Mouse (Mus musculus) left cerebral cortex, postnatal 36 days (tissue): ENCODE measurements around the gene CN725425. TPM values are rescaled to one million over a fixed set of nuclear protein-coding genes. Genes with fewer than 3 reads are reported as not detected.

Source experiments
- DNase-seq, 2 experiments: peaks; one replicate each; pipeline ENCODE4 v3.0.0; 2021 to 2022; ENCODE audit warnings: low spot score in 2 of 2, mixed read lengths in 1 of 2
- intact Hi-C: fragments of 180-260 bp; cut with DNase I; formaldehyde crosslinking; loops from one replicate; pipeline ENCODE4 v1.15.1; 2025
- total RNA-seq, 2 experiments: library from RNA; stranded (reverse); gene quantifications; 2 replicates each; pipeline ENCODE4 v1.2.3; 2021

The CN725425 gene
- total RNA-seq, 2 experiments from 2014 or later, result not detected

DNA sequence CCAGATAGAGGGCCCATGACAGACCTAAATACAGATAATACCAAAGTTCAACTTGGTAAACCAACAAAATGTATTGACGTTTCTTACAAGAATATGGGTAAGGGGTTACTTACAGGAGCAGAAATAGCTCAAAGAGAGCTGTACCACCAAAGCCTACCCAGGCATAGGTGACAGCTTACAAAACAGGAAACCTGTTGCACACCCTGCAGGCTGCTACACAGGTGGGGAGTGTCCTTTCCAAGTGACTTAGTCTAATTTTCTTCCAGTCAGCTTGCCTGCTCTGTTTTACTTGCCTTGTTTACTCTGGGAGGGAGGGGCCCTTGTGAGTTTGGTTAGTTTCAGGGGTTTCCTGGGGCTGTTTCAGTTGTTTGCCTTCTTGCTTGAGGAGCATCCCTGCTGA, 1.5 kb downstream of the CN725425 start:
- intact Hi-C loops, result no loop called here
- DNase-seq, result no peak

DNA sequence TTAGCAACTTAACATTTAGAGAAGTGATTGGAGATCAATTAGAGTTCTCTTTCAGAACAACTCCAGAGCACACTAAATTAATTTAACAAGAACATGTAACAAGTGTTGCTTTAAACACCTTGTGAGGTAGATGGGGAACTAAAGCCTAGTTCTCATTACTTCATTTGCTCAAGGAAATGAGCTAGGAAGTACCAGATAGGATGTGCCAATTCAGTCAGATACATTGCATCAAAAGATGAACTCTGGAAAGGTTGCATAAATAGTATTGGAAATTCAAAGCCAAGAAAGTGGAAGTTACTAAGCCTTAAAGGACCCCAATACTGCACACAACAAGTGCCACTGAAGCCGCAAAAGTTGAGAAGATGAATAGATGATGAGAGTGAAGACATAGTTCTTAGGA, 3.2 kb downstream of the CN725425 start:
- intact Hi-C loops, result no loop called here
- no peak for DNase-seq

DNA sequence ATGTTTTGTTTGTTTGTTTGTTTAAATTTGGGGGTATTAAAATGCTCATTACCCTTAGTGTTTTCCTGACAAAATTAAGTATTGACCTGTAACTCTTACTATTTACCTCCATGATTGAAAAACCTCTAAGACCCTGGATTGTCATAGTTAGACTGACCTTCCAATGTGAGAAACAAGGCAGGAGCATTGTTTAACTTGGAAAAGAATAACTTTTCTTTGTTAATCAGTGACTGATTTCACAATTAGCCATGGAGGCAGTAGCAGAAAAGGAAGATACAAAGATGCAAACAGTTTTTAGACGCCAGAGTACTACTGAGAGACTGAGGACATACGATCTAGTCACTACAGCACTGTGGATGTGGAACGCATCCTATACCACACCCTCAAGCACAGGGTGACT, 4.2 kb downstream of the CN725425 start:
- intact Hi-C loops, result no loop called here

DNA sequence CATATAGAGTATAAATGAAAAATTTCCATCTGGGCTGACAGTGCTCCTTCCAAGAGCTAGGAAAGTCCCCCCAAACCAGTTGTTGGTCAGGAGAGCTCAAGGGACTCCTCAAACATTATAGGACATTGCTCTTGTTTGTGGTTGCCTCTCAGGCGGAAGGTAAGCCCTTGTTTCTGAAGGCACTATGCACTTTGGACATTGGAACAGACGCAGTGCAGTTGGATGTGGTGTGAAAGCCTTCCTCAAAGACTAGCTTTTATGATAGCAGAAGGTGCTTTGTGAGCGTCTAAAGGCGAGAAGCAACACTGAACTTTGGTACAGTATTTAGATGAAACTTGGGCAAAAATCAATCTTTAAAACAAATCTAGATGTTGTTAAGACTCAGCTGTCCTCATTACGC, 7.2 kb downstream of the CN725425 start:
- intact Hi-C loops, result no loop called here
- DNase-seq, result no peak

More for the DNA sequence above, 4.2 kb downstream of the CN725425 start:
- no peak for DNase-seq

DNA sequence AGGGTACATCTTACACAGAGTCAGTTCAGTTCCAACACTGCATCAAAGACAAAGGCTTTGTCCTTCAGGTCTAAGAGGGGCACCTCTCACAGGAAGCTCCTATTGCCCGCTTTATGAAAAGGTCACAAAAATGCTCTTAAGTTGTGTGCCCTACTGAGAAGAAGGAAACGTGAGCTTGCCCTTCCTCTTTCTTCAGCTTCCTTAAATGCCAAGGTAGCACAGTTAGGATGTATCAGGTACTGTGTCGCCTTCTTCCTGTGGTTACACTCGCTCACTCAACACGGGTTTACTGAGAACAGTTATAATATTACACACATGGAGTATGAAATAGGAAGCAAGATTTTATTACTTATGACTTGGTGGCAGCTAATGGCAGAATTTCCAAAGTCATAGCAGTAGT, 38.0 kb downstream of the CN725425 start:
- DNase-seq, result no peak
- intact Hi-C loops, result no loop called here

DNA sequence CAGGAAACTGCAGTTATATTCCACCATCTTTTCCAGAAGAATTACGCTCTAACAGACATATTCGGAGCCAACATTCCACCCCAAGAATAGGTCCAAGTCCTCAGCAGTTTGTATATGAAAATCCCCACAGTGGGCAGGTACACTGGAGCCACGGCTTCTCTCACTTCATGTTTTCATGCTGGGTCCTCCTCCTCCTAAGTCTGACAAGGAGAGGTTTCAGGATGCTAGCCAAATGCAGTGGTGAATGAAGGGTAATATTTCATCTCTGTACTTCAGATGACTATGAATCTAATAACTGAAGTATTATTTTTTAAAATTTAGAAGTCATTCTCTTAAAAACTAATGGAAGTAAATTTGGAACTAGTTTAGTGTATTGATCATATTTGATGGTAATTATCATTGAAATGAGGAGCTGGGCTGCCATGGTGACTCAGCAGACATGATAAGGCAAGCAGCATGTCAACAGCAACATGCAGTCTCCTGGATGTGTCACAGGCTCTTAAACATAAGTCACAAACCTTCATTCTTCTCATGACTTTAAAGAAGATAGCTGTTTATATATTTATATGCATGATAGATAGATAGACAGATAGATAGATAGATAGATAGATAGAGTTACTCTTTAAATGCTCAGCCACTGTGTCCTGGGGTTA, 41.5 kb downstream of the CN725425 start:
- intact Hi-C loops, result no loop called here
- DNase-seq, result no peak

DNA sequence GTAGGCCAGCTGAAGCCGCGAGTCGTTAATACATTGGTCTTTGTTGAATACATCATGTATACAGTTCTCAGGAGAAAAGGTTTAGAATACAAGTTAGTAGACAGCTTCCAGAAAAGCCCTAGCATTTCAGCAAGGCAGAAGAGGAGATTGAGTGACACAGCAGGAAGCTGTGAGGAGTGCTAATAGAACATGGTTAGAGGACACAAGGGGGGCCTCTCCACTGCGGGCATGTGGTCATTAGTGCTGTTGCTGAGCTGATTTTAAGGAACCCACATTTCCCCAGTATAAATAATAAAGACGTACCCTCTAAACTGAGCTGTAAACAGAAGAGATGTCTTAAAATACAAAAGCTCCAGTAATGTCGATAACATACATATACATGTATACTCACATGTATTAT, 51.5 kb downstream of the CN725425 start:
- intact Hi-C loops, result loop anchor here (10.0 kb wide), 1 partner anchor 504 kb away; no protein-coding TSS in a partner anchor

DNA sequence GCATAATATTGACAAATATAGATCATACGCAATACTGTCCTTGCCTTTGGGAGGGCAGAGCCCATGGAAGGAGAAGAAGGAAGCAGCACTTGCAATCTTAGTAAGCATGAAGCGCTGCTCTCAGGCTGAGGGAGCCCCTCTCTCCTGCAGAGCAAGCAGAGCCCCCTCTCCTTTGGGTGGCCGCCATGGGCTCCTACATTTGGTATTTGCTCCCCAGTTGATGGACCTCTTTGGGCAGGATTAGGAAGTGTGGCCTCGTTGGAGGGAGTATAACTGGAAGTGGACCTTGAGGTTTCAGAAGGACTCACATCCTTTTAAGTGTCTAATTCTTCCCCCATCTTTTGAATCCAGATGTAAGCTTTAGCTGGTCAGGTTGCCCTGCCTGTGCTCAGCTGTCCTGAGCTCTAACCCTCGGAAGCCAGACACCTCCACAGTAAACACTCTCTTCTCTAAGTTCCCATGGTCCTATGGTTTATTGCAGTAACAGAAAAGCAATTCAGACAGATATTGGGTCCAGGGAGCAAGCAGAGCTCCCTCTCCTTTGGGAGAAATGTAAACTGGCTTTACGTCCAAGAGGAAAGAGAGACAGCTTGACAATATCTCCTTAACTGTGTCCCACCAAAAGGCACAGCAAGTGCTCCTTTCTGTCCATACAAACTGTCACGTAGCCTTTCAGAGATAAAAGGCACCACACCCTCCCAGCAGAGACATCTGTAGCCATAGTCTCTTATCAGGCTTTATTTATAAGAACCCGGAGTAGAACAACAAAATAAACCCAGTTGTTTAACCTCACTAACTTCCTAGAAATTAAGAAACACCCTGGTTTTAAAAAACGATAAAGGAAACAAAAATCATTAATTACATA, 52.5 kb downstream of the CN725425 start:
- intact Hi-C loops, result loop anchor here (10.0 kb wide), 1 partner anchor 503 kb away; no protein-coding TSS in a partner anchor
- DNase-seq, result no peak

More for the DNA sequence above, 51.5 kb downstream of the CN725425 start:
- DNase-seq, result no peak

DNA sequence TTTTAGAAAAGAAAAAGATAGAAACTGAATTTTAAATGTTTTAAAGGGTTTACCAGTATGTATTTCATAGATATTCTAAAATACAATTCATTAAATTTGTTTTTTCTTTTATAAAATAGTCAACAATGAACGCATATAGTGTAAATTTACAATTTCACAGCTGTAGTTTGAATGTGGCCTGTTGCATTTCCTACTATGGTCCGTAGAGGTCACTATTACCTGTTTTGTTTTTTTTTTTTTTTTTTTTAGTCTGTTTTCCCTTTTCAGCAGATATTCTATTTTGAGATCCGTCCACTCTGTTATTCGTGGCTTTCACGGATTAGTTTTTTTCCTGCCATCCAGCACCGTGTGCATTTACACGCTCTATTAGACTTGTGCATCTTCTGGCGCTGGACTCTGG, 53.7 kb downstream of the CN725425 start:
- no peak for DNase-seq
- intact Hi-C loops, result loop anchor here (10.0 kb wide), 1 partner anchor 502 kb away; no protein-coding TSS in a partner anchor

DNA sequence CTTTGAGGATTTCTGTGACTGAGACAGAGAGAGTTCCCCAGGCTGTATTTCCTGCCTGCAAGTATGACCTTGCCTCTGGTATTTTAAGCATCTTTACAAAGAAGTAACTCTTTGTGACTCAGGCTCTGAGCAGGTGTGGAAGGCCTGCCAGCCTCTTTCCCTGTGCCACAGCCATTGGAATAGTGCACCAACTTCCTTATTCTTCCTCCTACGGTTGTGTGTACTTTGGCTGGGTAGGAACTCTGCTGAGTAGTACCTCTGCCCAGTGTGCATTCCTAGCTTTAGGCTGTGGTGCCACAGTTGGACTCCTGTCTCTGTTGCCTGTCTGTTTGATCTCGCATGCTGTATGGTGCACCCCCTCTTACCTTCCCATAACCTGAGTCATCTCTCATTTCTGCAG, 56.0 kb downstream of the CN725425 start:
- intact Hi-C loops, result loop anchor here (10.0 kb wide), 1 partner anchor 499 kb away; no protein-coding TSS in a partner anchor
- no peak for DNase-seq

DNA sequence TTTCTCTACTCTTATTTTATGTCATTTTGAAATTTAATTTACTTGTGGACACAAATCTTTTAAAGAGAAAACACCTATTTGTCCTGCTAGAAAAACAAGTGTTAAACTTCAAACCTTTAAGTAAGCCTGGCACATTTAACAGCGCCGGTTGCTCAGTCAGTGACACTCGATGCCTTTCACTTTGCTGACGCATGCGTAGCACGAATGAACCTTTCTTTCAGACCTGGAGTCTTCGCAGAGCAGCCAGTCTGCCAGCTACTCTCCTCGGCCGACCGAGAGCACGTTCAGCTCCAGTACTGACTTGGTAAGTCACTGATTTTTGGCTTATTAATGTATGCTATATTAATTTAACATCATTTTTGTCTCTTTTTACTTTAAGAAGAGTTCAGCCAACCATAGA, 57.8 kb downstream of the CN725425 start:
- intact Hi-C loops, result loop anchor here (10.0 kb wide), 1 partner anchor 498 kb away; no protein-coding TSS in a partner anchor
- DNase-seq, result no peak

DNA sequence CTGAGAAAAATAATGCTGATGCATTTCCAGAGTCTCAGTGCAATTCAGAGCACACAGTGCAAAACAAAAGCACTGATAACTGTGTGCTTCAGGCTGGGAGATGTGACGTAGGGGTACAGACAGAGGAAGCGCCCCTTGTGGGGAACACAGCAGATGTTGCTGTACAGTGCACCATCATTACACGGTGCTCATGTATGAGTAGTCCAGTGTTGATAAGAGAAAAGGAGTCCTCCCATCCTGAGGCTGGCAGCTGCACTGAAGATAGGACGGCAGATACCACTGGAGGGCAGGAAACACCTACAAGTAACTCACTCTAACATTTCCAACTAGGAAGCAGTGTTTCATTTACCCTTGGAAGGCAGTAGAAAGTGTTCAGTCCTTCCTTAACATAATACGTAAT, 61.3 kb downstream of the CN725425 start:
- DNase-seq, result no peak
- intact Hi-C loops, result no loop called here

DNA sequence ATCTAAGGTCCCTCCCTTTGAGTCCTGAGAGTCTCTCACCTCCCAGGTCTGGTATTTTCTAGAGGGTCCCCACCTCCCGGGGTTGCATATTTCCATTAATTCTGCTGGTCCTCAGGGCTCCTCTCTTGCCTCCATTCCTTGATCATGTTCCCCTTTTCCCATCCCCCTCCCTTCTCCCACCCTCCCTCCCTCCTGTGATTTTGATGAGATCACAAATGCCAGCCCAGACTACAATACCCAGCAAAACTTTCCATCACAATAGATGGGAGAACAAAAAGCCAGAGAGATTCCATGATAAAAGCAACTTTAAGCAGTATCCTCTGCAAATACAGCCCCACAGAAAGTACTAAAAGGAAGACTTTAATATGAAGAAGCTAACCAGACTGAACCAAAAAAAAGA, 64.6 kb downstream of the CN725425 start:
- intact Hi-C loops, result no loop called here
- no peak for DNase-seq

DNA sequence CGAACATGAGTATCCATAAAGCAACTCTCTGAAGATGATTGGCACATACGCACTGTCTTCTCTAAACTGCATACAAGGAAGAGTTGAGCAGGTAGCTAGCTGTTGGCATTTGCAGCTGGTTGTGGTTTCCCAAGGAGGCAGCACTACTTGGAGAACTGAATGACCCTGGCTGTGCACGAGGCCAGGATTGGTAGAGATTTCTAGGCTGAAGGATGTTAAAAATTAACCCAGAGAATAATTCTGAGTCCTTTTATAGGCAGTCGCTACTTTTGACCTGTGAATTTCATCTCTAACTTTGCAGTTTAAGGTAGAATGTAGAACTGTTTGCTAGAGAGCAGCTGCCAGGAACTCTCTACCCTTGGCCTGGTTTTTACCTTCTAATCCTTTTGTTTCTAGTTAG, 69.2 kb downstream of the CN725425 start:
- intact Hi-C loops, result no loop called here

DNA sequence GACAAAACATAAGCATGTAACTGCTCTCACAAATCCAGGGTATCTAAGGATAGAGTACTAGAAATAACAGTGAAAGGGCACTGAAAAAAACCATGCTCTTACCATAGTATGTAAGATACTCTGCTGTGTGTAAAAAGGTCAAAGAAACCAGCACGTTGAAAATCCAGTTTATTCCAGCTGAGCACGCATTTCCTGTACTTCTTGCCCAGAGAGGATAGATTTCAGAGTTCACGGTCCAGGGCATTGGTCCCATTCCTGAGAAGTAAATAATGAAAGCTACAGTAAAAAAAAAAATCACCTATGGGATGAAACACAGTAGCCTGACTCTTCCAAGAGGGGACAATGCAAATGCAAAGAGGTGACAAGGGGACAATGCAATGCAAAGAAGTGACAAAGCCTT, 76.7 kb downstream of the CN725425 start:
- intact Hi-C loops, result no loop called here
- DNase-seq, result no peak

More for the DNA sequence above, 69.2 kb downstream of the CN725425 start:
- no peak for DNase-seq

DNA sequence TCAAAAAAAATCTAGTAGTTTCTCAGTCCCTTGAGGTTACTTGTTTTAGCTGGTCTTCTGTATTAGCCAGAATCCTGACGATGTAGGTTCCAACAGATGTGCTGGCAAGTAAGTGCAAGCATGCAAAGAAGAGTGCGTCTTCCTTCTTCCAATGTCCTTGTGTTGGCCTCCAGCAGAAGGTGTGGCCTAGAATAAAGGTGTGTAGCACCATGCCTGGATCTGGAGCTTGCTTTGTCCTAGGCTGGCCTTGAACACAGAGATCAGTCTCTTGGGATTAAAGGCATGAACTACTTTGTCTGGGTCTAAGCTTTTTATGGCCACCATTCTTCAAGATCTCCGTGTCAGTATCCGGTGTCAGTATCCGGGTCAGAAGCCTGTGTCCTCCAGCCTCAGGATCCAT, 80.3 kb downstream of the CN725425 start:
- intact Hi-C loops, result no loop called here
- DNase-seq, result no peak

DNA sequence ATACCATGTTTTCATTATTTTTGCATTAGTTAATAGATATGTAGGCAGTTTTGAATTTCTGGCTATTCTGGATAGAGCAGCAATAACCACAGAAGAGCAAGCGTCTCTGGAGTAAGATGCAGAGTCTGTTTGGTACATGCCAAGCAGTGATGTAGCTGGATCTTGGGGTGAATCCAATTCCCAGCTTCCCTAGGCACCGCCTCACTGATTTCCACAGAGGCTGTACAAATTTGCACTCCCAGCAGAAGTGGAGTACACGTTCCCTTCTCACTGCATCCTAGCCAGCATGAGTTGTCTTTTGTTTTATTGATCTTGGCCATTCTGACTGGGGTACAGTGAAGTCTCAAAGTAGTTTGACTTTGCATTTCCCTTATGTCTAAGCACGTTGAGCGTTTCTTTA, 82.2 kb downstream of the CN725425 start:
- intact Hi-C loops, result loop anchor here (5.0 kb wide), 1 partner anchor 89 kb away; the partner anchor contains the start of gene Abcd2
- no peak for DNase-seq

DNA sequence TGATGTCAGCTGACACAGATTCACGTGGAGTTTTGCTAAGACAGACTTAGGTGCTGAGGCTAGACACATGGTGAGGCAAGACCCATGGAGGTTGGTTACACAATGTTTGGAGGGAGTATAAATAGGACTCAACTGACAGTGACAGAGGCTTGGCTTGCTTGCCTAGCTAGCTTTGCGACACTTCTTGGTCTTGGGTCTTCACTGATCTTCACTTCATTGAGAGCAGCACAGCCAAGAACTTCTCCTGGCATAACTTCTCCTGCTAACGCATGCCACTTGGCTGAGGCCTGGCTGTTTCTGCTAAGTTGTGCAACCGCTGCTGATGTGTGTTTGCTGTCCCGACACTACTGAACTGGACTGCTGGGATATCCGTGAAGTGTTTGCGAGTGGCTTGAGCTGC, 83.5 kb downstream of the CN725425 start:
- no peak for DNase-seq
- intact Hi-C loops, result loop anchor here (5.0 kb wide), 1 partner anchor 91 kb away; the partner anchor contains the start of gene Abcd2

DNA sequence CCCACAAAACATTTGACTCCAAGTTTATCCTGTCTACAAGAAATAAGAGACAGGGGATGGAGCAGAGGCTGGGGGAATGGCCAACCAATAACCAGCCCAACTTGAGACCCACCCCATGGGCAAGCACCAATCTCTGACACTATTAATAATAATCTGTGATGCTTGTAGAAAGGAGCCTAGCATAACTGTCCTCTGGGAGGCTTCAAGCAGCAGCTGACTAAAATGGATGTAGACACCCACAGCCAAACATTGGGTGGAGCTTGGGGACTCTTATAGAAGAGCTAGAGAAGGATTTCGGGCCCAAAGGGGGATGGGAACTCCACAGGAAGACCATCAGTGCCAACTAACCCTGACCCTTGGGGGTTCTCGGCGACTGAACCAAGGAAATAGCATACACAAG, 84.1 kb downstream of the CN725425 start:
- intact Hi-C loops, result loop anchor here (5.0 kb wide), 1 partner anchor 91 kb away; the partner anchor contains the start of gene Abcd2
- DNase-seq, result no peak

DNA sequence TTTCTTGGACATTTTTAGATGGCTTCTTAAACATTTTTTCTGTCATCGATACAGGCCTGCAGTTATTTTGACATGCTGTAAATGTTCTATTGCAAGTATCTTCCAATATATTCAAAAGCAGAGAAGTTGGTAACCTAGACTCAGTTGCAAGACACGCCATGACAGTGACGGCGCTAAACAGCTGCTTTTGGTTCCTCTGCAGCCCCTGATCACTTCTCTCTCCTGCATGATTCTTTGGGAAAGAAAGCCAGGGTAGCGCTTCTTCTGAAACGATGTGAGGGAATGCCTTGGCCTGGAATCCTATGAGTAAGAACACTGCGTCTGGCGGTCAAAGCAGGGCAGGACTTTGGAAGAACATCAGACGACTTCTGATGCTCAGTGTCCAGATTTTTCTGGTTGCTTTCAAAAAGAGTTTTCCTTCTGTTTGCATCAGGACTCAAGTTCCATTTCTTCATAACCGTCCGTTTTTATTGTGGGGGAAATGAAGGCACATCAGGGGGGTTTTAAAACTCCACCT, 100.1 kb downstream of the CN725425 start:
- intact Hi-C loops, result no loop called here
- no peak for DNase-seq
